Mouse (Mus musculus) liver, adult 2 months (tissue): ENCODE data around the gene Phf21a.

ENCODE experiments used
- CTCF ChIP-seq: fragments of 200-500 bp; IDR thresholded peaks from 2 replicates; pipeline ENCODE4 v1.5.1; 2011; ENCODE audit warnings: low read depth, low read length, control low read depth
- POLR2A ChIP-seq: fragments of 200-500 bp; IDR thresholded peaks from 2 replicates; pipeline ENCODE4 v1.6.1; 2011; ENCODE audit warnings: low read length, control low read depth; ENCODE audit not compliant: insufficient read depth; ENCODE audit errors: extremely low read depth

DNA sequence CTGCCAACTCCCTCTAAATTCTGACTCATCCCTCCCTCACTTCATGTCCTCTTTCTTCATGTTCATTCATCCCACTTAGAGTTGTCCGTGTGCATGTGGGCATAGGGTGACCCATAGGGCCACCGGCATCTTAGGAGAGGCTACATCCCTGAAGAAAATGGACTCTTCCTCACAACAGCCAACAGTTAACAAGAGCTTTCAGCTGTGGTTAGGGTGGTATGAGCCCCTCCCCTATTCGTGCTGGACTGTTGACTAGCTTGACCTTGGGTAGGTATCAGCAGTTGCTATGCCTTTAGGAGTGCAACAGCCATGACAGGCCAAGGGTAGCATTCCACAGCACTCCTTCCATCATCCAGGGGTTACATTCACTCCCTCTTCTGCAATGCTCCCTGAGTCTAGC is 198.6 kb downstream of the Phf21a start:
- TF ChIP-seq CTCF (no peak), POLR2A (no peak)
